Mouse (Mus musculus) megakaryocyte, embryonic 14.5 days (primary cell): Measurements from ENCODE around the gene Mpp2.

Experiments
- FLI1 ChIP-seq: IDR thresholded peaks from 2 replicates; pipeline ENCODE4 v1.6.1; 2012; ENCODE audit warnings: low read length, inconsistent platforms, mixed read lengths
- GATA1 ChIP-seq: IDR thresholded peaks from 3 replicates; pipeline ENCODE4 v1.6.1; 2012; ENCODE audit warnings: mixed read lengths, low read length, inconsistent platforms, borderline replicate concordance

GRCm38 (mm10) chr11:102096446-102096845 lies 8.1 kb upstream of the Mpp2 start:
- TF ChIP-seq GATA1 (no peak), FLI1 (no peak)
